Mouse (Mus musculus): ENCODE data around the gene Gls. TPM values are rescaled to one million over a fixed set of nuclear protein-coding genes. Genes with fewer than 3 reads are reported as not detected.

Gene Gls
- 35.4 and 37.1 TPM in 2 replicates for polyA plus RNA-seq (2015; fragmentation: Nextera tagmentation; extraction: Ambion mirVana)

DNA sequence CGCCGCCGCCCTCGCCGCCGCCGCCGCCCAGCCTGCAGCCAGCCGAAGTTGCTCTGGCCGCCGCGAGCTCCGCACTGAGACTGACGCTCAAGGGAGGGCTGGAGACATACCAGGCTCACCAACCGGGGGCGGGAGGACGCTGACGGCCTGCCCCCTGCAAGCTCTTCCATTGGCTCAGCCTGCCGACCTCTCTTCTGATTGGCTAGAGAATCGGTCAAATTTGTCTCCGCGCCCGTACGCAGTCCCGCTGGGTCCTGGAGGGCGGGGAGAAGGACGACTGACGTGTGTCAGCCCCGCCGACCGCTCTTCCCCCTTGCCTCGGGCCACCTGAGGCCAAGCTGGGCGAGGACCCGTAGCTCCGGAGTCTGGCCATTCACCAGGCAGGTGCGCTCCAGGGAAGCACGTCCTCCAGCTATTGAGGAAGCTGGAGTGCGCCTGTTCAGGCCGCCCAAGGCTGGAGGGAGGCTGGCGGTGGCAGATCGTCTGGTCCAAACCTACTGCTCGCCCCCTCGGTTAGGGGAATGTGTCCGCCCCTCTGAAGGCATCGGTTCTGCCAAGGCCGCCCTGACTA is at the start of gene Gls:
Gls (minus strand) TSS at position 90 of the 571 bp plus-strand sequence.
- Histone ChIP-seq H3K27ac (replicated peaks) (peak within 1 kb of the TSS; percentile 97), H3K9ac (replicated peaks) (peak within 1 kb of the TSS; percentile 93), H3K9me3 (no peaks in the 10 kb centered on the region), H3K4me3 (peak within 1 kb of the TSS; percentile 89), H3K27me3 (no peaks in the 10 kb centered on the region), H3K4me2 (replicated peaks) (peak within 1 kb of the TSS; percentile 57), H3K4me1 (peaks cover 23% of the 10 kb centered on the region), H3K36me3 (no peaks in the 10 kb centered on the region)
- under 1% methylated on average over 46 of the region's 46 CpGs for WGBS
- peak; percentile 100 for ATAC-seq (replicated peaks)

DNA sequence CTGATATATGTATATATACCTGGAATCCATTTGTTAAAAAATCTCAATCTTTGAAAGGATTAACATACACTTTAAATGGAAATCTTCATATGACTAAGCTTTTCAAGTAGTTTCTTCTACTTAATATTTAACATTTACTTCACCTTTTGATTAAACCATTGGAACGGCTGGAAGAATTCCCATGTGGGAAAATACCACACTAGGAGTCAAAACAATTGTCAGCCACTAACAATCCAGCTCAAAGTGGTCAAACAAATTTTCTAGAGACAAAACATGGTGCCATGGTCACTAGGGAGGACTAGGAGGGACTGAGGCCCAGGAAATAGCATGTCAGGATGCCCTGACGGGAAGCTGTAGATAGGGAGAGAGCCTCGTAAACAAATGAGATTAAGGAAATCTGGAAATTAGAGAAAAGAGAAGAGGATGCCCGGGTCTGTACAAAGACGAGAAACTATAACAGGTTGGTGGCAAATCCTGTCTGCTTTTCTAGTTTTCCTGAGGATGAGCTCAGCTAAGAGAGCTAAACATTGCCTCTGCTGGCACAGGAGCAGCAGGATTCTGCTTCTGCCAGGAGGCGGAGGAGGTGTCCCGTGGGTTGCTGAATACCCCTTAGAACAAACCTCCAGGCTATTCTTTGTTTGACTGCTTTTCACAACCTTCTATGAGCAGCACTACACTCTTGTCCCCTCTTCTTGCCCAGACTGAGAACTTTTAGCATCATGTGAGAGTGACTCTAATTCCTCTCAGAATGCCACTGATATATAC is 47.0 kb upstream of the Gls start:
- WGBS, result 48% methylated on average over 7 of the region's 7 CpGs
- Histone ChIP-seq H3K27me3 (no peaks in the 10 kb centered on the region), H3K4me2 (replicated peaks) (no peak overlapping the region), H3K27ac (replicated peaks) (no peak overlapping the region), H3K36me3 (no peaks in the 10 kb centered on the region), H3K9ac (replicated peaks) (no peak overlapping the region), H3K4me3 (no peak overlapping the region), H3K4me1 (no peaks in the 10 kb centered on the region), H3K9me3 (no peaks in the 10 kb centered on the region)
- no peak for ATAC-seq (replicated peaks)

DNA sequence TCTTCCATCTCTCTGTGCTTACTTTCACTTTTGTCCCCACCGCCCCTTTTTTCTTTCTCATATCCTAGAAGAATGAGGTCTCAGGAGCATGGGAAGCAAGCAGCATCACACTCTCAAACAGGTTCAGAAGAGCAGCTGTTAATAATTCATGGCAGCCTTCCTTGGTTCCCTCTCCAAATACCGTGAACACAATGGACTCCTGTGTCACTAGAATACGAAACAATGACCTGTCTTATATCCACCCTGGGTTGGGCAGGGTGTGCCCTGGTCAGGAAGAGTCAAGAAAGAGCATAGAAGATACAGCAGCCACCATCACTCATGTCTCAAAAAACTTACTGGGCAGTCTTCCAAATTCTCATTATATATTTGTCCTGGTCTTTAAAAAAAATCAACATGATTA is 46.3 kb upstream of the Gls start:
- no peaks in the 10 kb centered on the region for H3K9me3 ChIP-seq
- no peak overlapping the region for H3K4me2 ChIP-seq (replicated peaks)
- H3K27me3 ChIP-seq, result no peaks in the 10 kb centered on the region
- H3K36me3 ChIP-seq, result no peaks in the 10 kb centered on the region
- no peak overlapping the region for H3K27ac ChIP-seq (replicated peaks)
- ATAC-seq (replicated peaks), result no peak
- no peak overlapping the region for H3K4me3 ChIP-seq
- 56% methylated on average over 3 of the region's 3 CpGs for WGBS
- no peaks in the 10 kb centered on the region for H3K4me1 ChIP-seq
- no peak overlapping the region for H3K9ac ChIP-seq (replicated peaks)

DNA sequence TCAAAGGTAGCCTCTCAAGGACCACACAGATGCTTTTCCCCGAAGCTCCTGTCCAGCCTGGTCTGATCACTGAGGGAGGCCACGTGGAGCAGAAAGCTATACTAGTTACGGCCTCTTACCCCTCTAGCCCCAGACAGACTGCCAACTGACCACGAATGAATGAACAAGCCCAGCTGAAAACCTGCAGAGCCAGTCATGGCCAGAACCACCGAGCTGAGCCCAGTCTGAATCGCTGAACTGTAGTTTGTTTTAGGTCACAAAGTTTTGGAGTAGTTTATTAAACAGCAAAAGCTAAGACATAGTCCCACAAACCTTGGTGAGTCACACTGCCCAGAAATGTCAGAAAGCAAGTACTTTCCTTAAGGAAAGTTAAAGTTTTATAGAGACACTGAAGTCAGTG is 45.0 kb upstream of the Gls start:
- Histone ChIP-seq H3K36me3 (no peaks in the 10 kb centered on the region), H3K4me2 (replicated peaks) (no peak overlapping the region), H3K27me3 (no peaks in the 10 kb centered on the region), H3K27ac (replicated peaks) (no peak overlapping the region), H3K4me1 (no peaks in the 10 kb centered on the region), H3K9me3 (no peaks in the 10 kb centered on the region), H3K4me3 (no peak overlapping the region), H3K9ac (replicated peaks) (no peak overlapping the region)
- 78% methylated on average over 6 of the region's 6 CpGs for WGBS
- ATAC-seq (replicated peaks), result no peak

DNA sequence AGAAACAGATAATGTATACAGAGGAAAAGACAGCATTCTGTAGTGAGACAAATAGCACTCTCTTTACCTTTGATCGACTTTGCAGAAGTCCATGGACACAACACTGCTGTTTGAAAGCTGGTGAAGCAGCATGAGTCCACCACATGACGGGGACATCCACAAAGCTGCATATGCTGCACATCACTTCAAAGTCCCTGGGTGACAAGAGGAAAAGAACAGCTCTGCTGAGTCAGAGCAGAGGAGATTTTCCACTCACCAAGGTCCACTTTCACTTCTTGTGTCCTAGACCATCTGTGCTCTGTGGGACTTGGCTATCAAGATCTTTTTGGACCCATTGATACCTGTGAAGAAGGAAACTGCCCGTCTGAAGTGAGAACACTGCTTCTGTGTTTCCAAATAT is 41.2 kb upstream of the Gls start:
- WGBS, result 80% methylated on average over 3 of the region's 3 CpGs

DNA sequence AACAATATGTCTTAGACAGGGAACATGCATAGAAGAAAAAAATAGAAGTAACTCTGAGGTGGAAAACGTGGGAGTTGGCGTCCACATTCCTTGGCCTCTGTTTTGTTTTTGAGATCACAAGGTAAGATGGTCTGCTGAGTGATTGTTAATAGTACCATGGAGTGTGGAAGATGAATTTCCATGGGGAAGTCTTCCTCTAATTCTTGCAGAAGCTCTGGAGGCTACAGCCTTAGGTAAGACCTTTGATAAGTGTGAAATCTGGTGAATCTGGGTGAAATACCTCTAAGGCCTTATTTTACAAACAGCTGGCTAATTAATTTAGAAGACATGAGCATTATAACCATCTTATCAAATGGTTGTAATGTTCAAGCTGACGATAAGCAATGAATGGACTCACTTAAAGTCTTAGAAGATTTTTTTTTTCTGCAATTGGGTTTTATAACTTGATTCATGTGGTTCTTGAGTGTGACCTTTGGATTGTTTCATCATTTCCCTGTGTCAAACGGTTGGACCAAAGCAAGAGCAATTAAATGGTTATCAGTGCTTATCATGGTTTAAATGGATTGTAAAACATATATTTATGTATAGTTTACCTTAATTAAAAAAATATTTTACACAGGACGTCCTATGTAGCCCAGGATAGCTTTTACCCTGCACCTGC is 39.1 kb upstream of the Gls start:
- Histone ChIP-seq H3K27ac (replicated peaks) (no peak overlapping the region), H3K27me3 (no peaks in the 10 kb centered on the region), H3K4me1 (no peaks in the 10 kb centered on the region), H3K4me3 (no peak overlapping the region), H3K4me2 (replicated peaks) (no peak overlapping the region), H3K9me3 (no peaks in the 10 kb centered on the region), H3K9ac (replicated peaks) (no peak overlapping the region), H3K36me3 (no peaks in the 10 kb centered on the region)
- ATAC-seq (replicated peaks), result no peak
- WGBS, result 81% methylated on average over 5 of the region's 5 CpGs

More for the DNA sequence above, 41.2 kb upstream of the Gls start:
- no peak for ATAC-seq (replicated peaks)
- Histone ChIP-seq H3K9ac (replicated peaks) (no peak overlapping the region), H3K4me2 (replicated peaks) (no peak overlapping the region), H3K4me3 (no peak overlapping the region), H3K9me3 (no peaks in the 10 kb centered on the region), H3K4me1 (no peaks in the 10 kb centered on the region), H3K36me3 (no peaks in the 10 kb centered on the region), H3K27ac (replicated peaks) (no peak overlapping the region), H3K27me3 (no peaks in the 10 kb centered on the region)

DNA sequence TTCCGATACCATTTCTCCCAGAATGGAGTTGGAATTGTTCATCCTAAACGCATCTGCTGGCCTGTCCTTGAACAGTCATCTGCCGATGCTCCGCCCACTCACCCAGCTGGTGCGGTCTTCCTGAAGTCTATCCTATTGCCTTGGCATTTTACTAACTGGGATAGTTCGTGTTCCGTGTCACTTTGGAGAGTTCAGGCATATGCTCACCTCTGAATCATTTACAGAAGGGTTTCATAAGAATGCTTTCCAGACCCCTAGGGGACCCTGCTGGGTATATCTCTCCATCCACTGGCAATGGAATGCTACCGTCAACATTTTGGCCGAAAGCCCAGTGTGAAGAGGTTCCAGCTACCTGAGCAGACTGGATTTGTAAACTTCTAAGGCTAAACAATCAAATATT is 37.3 kb upstream of the Gls start:
- no peak overlapping the region for H3K4me2 ChIP-seq (replicated peaks)
- no peak overlapping the region for H3K27ac ChIP-seq (replicated peaks)
- ATAC-seq (replicated peaks), result no peak
- H3K4me1 ChIP-seq, result no peaks in the 10 kb centered on the region
- WGBS, result 80% methylated on average over 9 of the region's 9 CpGs
- no peak overlapping the region for H3K4me3 ChIP-seq
- no peaks in the 10 kb centered on the region for H3K9me3 ChIP-seq
- H3K27me3 ChIP-seq, result no peaks in the 10 kb centered on the region
- H3K9ac ChIP-seq (replicated peaks), result no peak overlapping the region
- H3K36me3 ChIP-seq, result no peaks in the 10 kb centered on the region

DNA sequence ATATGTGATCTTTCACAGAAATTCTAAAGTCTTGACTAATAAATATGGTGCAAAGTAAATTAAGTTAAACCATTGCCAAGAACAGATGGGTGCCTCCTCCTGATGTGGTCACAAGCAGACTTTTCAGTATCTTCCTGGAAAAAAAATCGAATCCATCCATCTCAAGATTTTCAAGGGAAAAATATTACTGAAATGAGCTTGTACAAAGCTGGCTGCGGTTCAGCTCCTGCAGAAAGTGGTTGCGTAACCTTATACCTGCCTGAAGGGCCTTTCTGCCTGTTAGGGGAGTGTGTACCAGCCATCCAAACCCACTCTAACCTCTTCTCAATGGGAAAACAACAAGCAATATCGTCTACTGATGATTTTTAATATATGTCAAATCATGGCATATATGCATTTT is 36.6 kb upstream of the Gls start:
- no peak for ATAC-seq (replicated peaks)
- WGBS, result 83% methylated on average over 4 of the region's 4 CpGs
- Histone ChIP-seq H3K27ac (replicated peaks) (no peak overlapping the region), H3K4me2 (replicated peaks) (no peak overlapping the region), H3K4me3 (no peak overlapping the region), H3K36me3 (no peaks in the 10 kb centered on the region), H3K27me3 (no peaks in the 10 kb centered on the region), H3K9me3 (no peaks in the 10 kb centered on the region), H3K4me1 (no peaks in the 10 kb centered on the region), H3K9ac (replicated peaks) (no peak overlapping the region)

DNA sequence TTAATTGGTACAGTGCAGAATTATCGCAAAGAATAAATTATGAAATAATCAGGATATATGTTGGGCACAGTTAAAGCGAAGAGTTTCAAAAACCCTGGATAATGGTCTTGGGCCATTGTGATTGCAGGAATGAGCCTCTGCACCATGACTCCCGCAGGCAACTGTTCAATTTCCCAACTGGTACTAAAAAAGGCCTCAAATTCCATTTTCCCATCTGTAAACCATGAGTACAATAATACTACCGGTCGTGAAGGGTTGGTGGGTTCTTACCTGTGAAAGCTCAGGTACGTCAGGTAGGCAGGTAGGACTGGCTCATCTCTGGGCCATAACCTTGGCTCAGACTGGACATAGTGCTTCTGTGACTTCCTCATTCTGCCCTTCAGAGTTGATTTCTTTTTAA is 35.0 kb upstream of the Gls start:
- H3K4me2 ChIP-seq (replicated peaks), result no peak overlapping the region
- WGBS, result 94% methylated on average over 6 of the region's 6 CpGs
- H3K27ac ChIP-seq (replicated peaks), result no peak overlapping the region
- no peaks in the 10 kb centered on the region for H3K9me3 ChIP-seq
- H3K27me3 ChIP-seq, result no peaks in the 10 kb centered on the region
- H3K9ac ChIP-seq (replicated peaks), result no peak overlapping the region
- no peak overlapping the region for H3K4me3 ChIP-seq
- H3K36me3 ChIP-seq, result no peaks in the 10 kb centered on the region
- ATAC-seq (replicated peaks), result no peak
- H3K4me1 ChIP-seq, result no peaks in the 10 kb centered on the region

DNA sequence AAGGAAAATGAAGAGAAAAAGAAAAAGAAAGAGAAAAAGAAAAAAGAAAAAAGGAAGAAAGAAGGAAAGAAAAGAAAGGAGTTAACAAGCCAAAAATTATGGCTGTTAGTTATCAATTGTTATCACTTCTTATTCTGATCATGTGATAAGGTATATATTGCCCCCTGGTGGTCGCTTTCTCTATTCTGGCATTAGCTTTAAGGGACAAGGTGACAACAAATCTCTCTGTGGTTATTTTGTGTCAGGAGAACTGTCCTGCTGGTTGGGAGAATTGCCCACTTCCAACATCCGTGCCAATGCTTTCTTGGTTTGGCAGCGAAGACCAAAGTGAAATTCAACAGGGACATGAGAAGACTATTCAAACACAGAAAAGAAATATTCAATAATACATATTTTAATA is 34.6 kb upstream of the Gls start:
- ATAC-seq (replicated peaks), result no peak
- WGBS, result 51% methylated on average over 3 of the region's 3 CpGs
- H3K27me3 ChIP-seq, result no peaks in the 10 kb centered on the region
- H3K27ac ChIP-seq (replicated peaks), result no peak overlapping the region
- no peaks in the 10 kb centered on the region for H3K9me3 ChIP-seq
- H3K4me3 ChIP-seq, result no peak overlapping the region
- no peaks in the 10 kb centered on the region for H3K4me1 ChIP-seq
- no peak overlapping the region for H3K4me2 ChIP-seq (replicated peaks)
- H3K36me3 ChIP-seq, result no peaks in the 10 kb centered on the region
- H3K9ac ChIP-seq (replicated peaks), result no peak overlapping the region

DNA sequence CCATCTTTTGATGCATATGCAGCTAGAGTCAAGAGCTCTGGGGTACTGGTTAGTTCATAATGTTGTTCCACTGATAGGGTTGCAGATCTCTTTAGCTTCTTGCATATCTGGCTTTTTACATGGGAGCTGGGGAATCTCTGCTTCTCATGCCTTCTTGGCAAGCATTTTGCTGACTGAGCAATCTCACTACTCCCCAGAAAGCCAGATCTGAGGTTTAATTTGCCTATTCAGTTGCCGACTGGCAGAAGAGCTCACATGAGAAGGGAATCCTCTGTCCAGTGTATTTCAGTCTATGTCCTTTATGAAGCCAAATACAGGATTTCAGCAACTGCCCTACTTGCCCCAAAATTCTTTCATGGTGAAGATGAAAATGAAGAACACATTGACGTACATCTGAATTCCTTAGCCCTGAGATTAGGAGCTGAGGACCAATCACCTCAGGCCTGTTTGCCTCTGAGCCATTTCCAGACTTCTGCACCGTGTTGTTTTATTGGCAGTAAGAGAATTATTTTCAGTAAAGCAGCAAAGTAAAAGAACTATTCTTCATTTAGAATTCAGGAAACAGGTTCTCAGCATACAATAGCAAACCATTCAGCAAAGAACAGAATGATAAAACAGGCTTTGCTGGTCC is 33.0 kb upstream of the Gls start:
- no peak for ATAC-seq (replicated peaks)
- WGBS, result 74% methylated on average over 3 of the region's 3 CpGs

DNA sequence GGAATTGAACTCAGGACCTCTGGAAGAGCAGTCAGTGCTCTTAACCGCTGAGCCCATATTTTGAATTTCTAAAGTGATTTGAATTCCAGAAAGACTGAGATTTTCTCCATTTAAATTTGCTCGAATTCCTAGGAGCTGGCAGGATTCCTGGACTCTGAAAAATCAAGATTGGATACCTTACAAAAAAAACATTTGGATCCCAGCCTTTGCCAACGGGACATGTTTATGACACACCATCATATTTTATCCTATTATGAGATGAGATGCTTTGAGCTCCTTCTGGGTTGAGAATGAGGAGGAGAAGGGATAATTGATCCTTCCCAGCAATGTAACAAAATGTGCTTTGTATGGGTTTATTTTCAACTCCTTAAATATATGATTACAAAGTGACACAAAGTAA is 31.3 kb upstream of the Gls start:
- no peaks in the 10 kb centered on the region for H3K27me3 ChIP-seq
- no peak overlapping the region for H3K9ac ChIP-seq (replicated peaks)
- no peak overlapping the region for H3K27ac ChIP-seq (replicated peaks)
- 57% methylated on average over 3 of the region's 3 CpGs for WGBS
- peak; percentile 38; the same call in 1 of the 2 replicates for ATAC-seq (replicated peaks)
- no peak overlapping the region for H3K4me3 ChIP-seq
- 0 out of 2 replicates have a peak, but pooled peaks cover under 1% of the 10 kb centered on the region for H3K4me1 ChIP-seq
- H3K9me3 ChIP-seq, result no peaks in the 10 kb centered on the region
- no peak overlapping the region for H3K4me2 ChIP-seq (replicated peaks)
- no peaks in the 10 kb centered on the region for H3K36me3 ChIP-seq

More for the DNA sequence above, 33.0 kb upstream of the Gls start:
- Histone ChIP-seq H3K9ac (replicated peaks) (no peak overlapping the region), H3K4me2 (replicated peaks) (no peak overlapping the region), H3K9me3 (no peaks in the 10 kb centered on the region), H3K27ac (replicated peaks) (no peak overlapping the region), H3K27me3 (no peaks in the 10 kb centered on the region), H3K36me3 (no peaks in the 10 kb centered on the region), H3K4me3 (no peak overlapping the region), H3K4me1 (no peaks in the 10 kb centered on the region)
